Comparison of ENCODE assay signal across 18 mouse cellular contexts in the genomic region with DNA sequence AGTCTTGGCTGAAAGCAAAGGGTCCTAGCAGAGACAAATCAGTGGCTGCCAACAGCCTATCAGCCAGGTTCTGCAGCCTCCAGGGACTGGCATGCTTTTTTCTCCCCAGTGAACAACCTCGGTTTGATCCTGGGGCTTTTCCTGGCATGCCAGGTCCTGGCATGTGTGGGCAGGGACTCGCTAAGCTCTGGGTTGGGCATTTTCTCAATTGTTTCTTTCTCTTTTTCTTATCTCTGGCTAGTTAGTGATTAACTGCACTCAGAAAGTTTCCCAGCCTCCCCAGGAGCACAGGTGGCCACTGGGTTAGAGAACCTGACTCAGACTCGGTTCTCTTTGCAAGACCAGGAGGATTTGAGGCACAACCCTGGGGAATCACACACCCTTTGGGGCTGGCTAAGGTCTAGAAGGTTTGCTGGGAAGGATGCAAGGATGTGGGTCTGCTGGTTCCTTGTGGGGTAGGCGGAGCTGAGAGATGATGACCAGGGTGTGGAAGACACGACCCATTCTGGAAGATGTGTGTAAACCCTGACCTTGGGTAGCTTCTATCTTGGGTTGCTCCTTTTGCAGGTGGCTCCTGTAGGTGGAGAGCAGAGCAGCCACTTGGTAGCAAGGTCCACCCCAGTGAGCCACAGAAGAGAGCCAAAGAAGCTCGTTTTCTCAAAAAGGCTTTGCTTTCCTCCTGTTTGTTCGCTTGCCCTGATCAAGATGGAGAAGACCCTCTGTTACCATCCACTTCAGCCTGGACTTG. TPM values are rescaled to one million over a fixed set of nuclear protein-coding genes. Genes with fewer than 3 reads are reported as not detected.
A peak's percentile ranks its signal among the peaks of the same experiment; 100 is the strongest.
DNase-seq lines count a peak whose midpoint lies in the region; TF ChIP-seq lines count a peak whose summit lies in the region.
"Had no signal": no experiment of that assay in that cellular context is flagged by ENCODE, and none has a peak within 500 bp of the region (broad histone marks: within the 10 kb centered on the region; RNA-seq: fewer than 3 reads in every experiment).

No protein-coding gene starts in this region.

- WGBS in kidney, adult 2 months: 59% methylated on average over 7 of the region's 7 CpGs

- peak overlapping the region; percentile 4; the same call in 1 of the 2 replicates for H3K27ac ChIP-seq in kidney, adult 2 months (ENCODE audit: insufficient read depth, low read depth, low read length)
- H3K27ac ChIP-seq: embryonic facial prominence, embryonic 12.5 days; gastrocnemius, adult 2 months; hindbrain, postnatal 0 days; macrophage; neural tube, embryonic 12.5 days had no signal

- no peak for TF ChIP-seq POLR2A in kidney, adult 2 months (IDR thresholded peaks at IDR 0.05; ENCODE audit: low read depth, low read length)

- DNase-seq in kidney, adult 2 months: peak; percentile 11
- no peak for DNase-seq in kidney, postnatal 10 days
- DNase-seq in urinary bladder, postnatal 14 days (ENCODE audit: low spot score): peak; percentile 58
- DNase-seq in urinary bladder, adult 2 months (ENCODE audit: low spot score): no peak
- DNase-seq in lung, postnatal 36 days: peak; percentile 41
- DNase-seq in spleen, postnatal 4 days (ENCODE audit: low spot score in 2 of 2): no peak
- DNase-seq in thymus, adult 18-20 months: no peak
- no peak for DNase-seq in embryo, embryonic 10 days (ENCODE audit: low spot score)
- DNase-seq: adrenal gland, postnatal 25 days; cerebellum, adult 2 months; forebrain, postnatal 0 days; gastrocnemius, adult 2 months; liver had no signal

- H3K36me3 ChIP-seq in kidney, adult 2 months (ENCODE audit: control insufficient read depth, insufficient read depth, low read length): no peaks in the 10 kb centered on the region
- H3K36me3 ChIP-seq: embryonic facial prominence, embryonic 12.5 days; neural tube, embryonic 12.5 days had no signal

- H3K27me3 ChIP-seq in kidney, adult 2 months (replicated peaks; ENCODE audit: control insufficient read depth, insufficient read depth, low read length): no peaks in the 10 kb centered on the region
- H3K27me3 ChIP-seq: neural tube, embryonic 12.5 days had no signal

- no peaks in the 10 kb centered on the region for H3K4me1 ChIP-seq in kidney, adult 2 months (ENCODE audit: control insufficient read depth, insufficient read depth, low read length)
- H3K4me1 ChIP-seq: embryonic facial prominence, embryonic 12.5 days; neural tube, embryonic 12.5 days had no signal

- no peak overlapping the region for H3K4me3 ChIP-seq in kidney, adult 2 months (ENCODE audit: insufficient read depth, low read depth, low read length)
- H3K4me3 ChIP-seq: embryonic facial prominence, embryonic 12.5 days; gastrocnemius, adult 2 months; neural tube, embryonic 12.5 days had no signal

- no peak for TF ChIP-seq CTCF in kidney, adult 2 months (conservative IDR thresholded peaks at IDR 0.05; ENCODE audit: insufficient read depth, insufficient read length, low read depth, low read length)

RNA-seq across cellular contexts. Expression of gene Ehf, which starts 22.4 kb away (rescaled TPM):
- polyA plus RNA-seq in kidney, adult 2 months (2012; rRNA removed): 22.3 and 28.8 TPM in 2 replicates
- 38.2 and 39.6 TPM in 2 replicates for polyA plus RNA-seq in urinary bladder, adult 2 months (2012; rRNA removed)
- polyA plus RNA-seq: midbrain, embryonic 11.5 days; neural tube, embryonic 12.5 days had no signal

Comparison
In these comparisons a context has a peak if more than half of its experiments do, and no peak if none do; other contexts are left out.
1. DNase-seq: peak in kidney, adult 2 months (single experiment), urinary bladder, postnatal 14 days (single experiment) and lung, postnatal 36 days (single experiment); none in kidney, postnatal 10 days (single experiment), urinary bladder, adult 2 months (single experiment), spleen, postnatal 4 days (0 of 2), thymus, adult 18-20 months (0 of 2) and embryo, embryonic 10 days (single experiment).